Mouse (Mus musculus) neural tube, embryonic 11.5 days (tissue): ENCODE results near the gene Birc7. TPM values are rescaled to one million over a fixed set of nuclear protein-coding genes. Genes with fewer than 3 reads are reported as not detected.
A peak's percentile ranks its signal among the peaks of the same experiment; 100 is the strongest.

Source experiments
- ATAC-seq: fragments of 200-750 bp; cut with Nextera tagmentation; 2 replicates; pipeline ENCODE4 v1.8.0; 2017; ENCODE audit warnings: moderate number of reproducible peaks, mild to moderate bottlenecking, moderate TSS enrichment, moderate library complexity; ENCODE audit not compliant: insufficient read depth, low FRiP score, low TSS enrichment
- DNase-seq: peaks from one replicate; pipeline ENCODE4 v3.0.0-alpha.2; 2015; ENCODE audit warnings: low spot score
- H3K27ac ChIP-seq: fragments of 300-500 bp; sonication (generic); 2 replicates; pipeline ENCODE4 v1.5.1; 2014; ENCODE audit warnings: low read depth, mild to moderate bottlenecking, low read length
- H3K27me3 ChIP-seq: fragments of 300-500 bp; sonication (generic); 2 replicates; pipeline ENCODE4 v1.6.1; 2014; ENCODE audit warnings: mild to moderate bottlenecking, low read length, mixed read lengths; ENCODE audit not compliant: control insufficient read depth, insufficient read depth
- H3K36me3 ChIP-seq: fragments of 300-500 bp; sonication (generic); 2 replicates; pipeline ENCODE4 v1.6.1; 2014; ENCODE audit warnings: mild to moderate bottlenecking, low read length, moderate library complexity, mixed read lengths; ENCODE audit not compliant: control insufficient read depth, insufficient read depth
- H3K4me1 ChIP-seq: fragments of 300-500 bp; sonication (generic); 2 replicates; pipeline ENCODE4 v1.6.1; 2014; ENCODE audit warnings: low read length, mixed read lengths; ENCODE audit not compliant: control insufficient read depth, insufficient read depth
- H3K4me2 ChIP-seq: fragments of 300-500 bp; sonication (generic); 2 replicates; pipeline ENCODE4 v1.6.1; 2014; ENCODE audit warnings: low read depth, mild to moderate bottlenecking, moderate library complexity
- H3K4me3 ChIP-seq: fragments of 300-500 bp; sonication (generic); 2 replicates; pipeline ENCODE4 v1.5.1; 2014; ENCODE audit warnings: low read depth, low read length
- H3K9ac ChIP-seq: fragments of 300-500 bp; sonication (generic); 2 replicates; pipeline ENCODE4 v1.6.1; 2014; ENCODE audit warnings: mild to moderate bottlenecking, low read length
- H3K9me3 ChIP-seq: fragments of 300-500 bp; sonication (generic); 2 replicates; pipeline ENCODE4 v1.6.1; 2016; ENCODE audit warnings: low read length; ENCODE audit not compliant: control insufficient read depth
- WGBS: fragments of 180-500 bp; shearing (Covaris S2); extraction: QIAGEN DNeasy Blood & Tissue Kit; methylation state at CpG from one replicate; pipeline ENCODE4 v1.1.7; 2014; 5-methylcytosine and 5-hydroxymethylcytosine counted together
- polyA plus RNA-seq: library from polyadenylated mRNA; unstranded; fragments of >200 nt; fragmentation: Nextera tagmentation; extraction: Ambion mirVana; gene quantifications from 2 replicates; pipeline ENCODE4 v1.2.1, GENCODE M21; 2014

Birc7 gene
- polyA plus RNA-seq, 1 experiment from 2014 or later = 0.25 TPM

- Histone ChIP-seq H3K9me3 (no peaks in the 10 kb centered on the region), H3K9ac (peak overlapping the region; percentile 75), H3K27ac (peak overlapping the region; percentile 92), H3K4me1 (peaks cover 21% of the 10 kb centered on the region), H3K36me3 (no peaks in the 10 kb centered on the region), H3K4me2 (peak overlapping the region; percentile 87), H3K27me3 (no peaks in the 10 kb centered on the region), H3K4me3 (peak overlapping the region; percentile 59)
- DNase-seq (peak; percentile 70), ATAC-seq (peak; percentile 54; the same call in 1 of the 2 replicates)
- WGBS = 7% methylated on average over 9 of the region's 9 CpGs
Measured at GRCm38 (mm10) chr2:180952731-180953171, 23.9 kb downstream of the Birc7 start.

GRCm38 (mm10) chr2:180953638-180954037, 24.8 kb downstream of the Birc7 start:
- Histone ChIP-seq H3K27ac (peak overlapping the region; percentile 92), H3K4me3 (peak overlapping the region; percentile 59), H3K4me1 (peaks cover 21% of the 10 kb centered on the region), H3K4me2 (peak overlapping the region; percentile 87), H3K9ac (peak overlapping the region; percentile 75), H3K27me3 (no peaks in the 10 kb centered on the region), H3K9me3 (no peaks in the 10 kb centered on the region), H3K36me3 (no peaks in the 10 kb centered on the region)
- DNase-seq (no peak), ATAC-seq (no peak)
- WGBS = 19% methylated on average over 2 of the region's 2 CpGs

GRCm38 (mm10) chr2:180954061-180955047, 25.5 kb downstream of the Birc7 start, which contains the start of gene Nkain4:
Gene Nkain4, minus strand, starts transcription at chr2:180954699.
- ATAC-seq = peak; percentile 89
- H3K27me3 ChIP-seq = no peaks in the 10 kb centered on the region
- H3K9ac ChIP-seq = peak within 1 kb of the TSS; percentile 75
- H3K4me1 ChIP-seq = peaks cover 21% of the 10 kb centered on the region
- H3K4me3 ChIP-seq = peak within 1 kb of the TSS; percentile 59
- under 1% methylated on average over 52 of the region's 52 CpGs for WGBS
- no peaks in the 10 kb centered on the region for H3K9me3 ChIP-seq
- no peaks in the 10 kb centered on the region for H3K36me3 ChIP-seq
- peak; percentile 90 for DNase-seq
- H3K4me2 ChIP-seq = peak within 1 kb of the TSS; percentile 87
- H3K27ac ChIP-seq = peak within 1 kb of the TSS; percentile 92

GRCm38 (mm10) chr2:180959605-180960004, 30.8 kb downstream of the Birc7 start:
- DNase-seq (no peak), ATAC-seq (no peak)
- Histone ChIP-seq H3K9me3 (no peaks in the 10 kb centered on the region), H3K4me1 (no peaks in the 10 kb centered on the region; the same call in 1 of the 2 replicates), H3K27ac (no peak overlapping the region), H3K27me3 (no peaks in the 10 kb centered on the region), H3K9ac (no peak overlapping the region), H3K4me2 (no peak overlapping the region), H3K36me3 (no peaks in the 10 kb centered on the region), H3K4me3 (no peak overlapping the region)
- 76% methylated on average over 7 of the region's 7 CpGs for WGBS

- DNase-seq (no peak), ATAC-seq (no peak)
- Histone ChIP-seq H3K9me3 (no peaks in the 10 kb centered on the region), H3K36me3 (no peaks in the 10 kb centered on the region), H3K9ac (no peak overlapping the region), H3K27ac (no peak overlapping the region), H3K4me1 (no peaks in the 10 kb centered on the region), H3K27me3 (no peaks in the 10 kb centered on the region), H3K4me3 (no peak overlapping the region), H3K4me2 (no peak overlapping the region)
- WGBS = 71% methylated on average over 3 of the region's 3 CpGs
Measured at GRCm38 (mm10) chr2:180960187-180960586, 31.4 kb downstream of the Birc7 start.

GRCm38 (mm10) chr2:180962616-180963308, 33.9 kb downstream of the Birc7 start:
- H3K27me3 ChIP-seq = no peaks in the 10 kb centered on the region
- 69% methylated on average over 2 of the region's 2 CpGs for WGBS
- H3K9ac ChIP-seq = no peak overlapping the region
- H3K4me3 ChIP-seq = no peak overlapping the region
- DNase-seq (no peak), ATAC-seq (no peak)
- H3K27ac ChIP-seq = no peak overlapping the region
- H3K9me3 ChIP-seq = no peaks in the 10 kb centered on the region
- H3K4me2 ChIP-seq = no peak overlapping the region
- no peaks in the 10 kb centered on the region for H3K36me3 ChIP-seq
- H3K4me1 ChIP-seq = peaks cover 6% of the 10 kb centered on the region

- ATAC-seq = no peak; the same call in 1 of the 2 replicates
- Histone ChIP-seq H3K4me2 (no peak overlapping the region), H3K27ac (no peak overlapping the region), H3K9me3 (no peaks in the 10 kb centered on the region), H3K4me1 (peaks cover 11% of the 10 kb centered on the region), H3K27me3 (no peaks in the 10 kb centered on the region), H3K9ac (no peak overlapping the region), H3K36me3 (no peaks in the 10 kb centered on the region), H3K4me3 (no peak overlapping the region)
- peak; percentile 80 for DNase-seq
- WGBS = 7% methylated on average over 5 of the region's 5 CpGs
Measured at GRCm38 (mm10) chr2:180963956-180964355, 35.1 kb downstream of the Birc7 start.

GRCm38 (mm10) chr2:180966092-180966882, 37.5 kb downstream of the Birc7 start:
- Histone ChIP-seq H3K27me3 (no peaks in the 10 kb centered on the region), H3K9me3 (no peaks in the 10 kb centered on the region), H3K9ac (peak overlapping the region; percentile 91), H3K36me3 (peaks cover 5% of the 10 kb centered on the region), H3K4me3 (peak overlapping the region; percentile 91), H3K4me2 (peak overlapping the region; percentile 93), H3K4me1 (peaks cover 11% of the 10 kb centered on the region), H3K27ac (peak overlapping the region; percentile 70; the same call in 1 of the 2 replicates)
- 21% methylated on average over 14 of the region's 14 CpGs for WGBS
- DNase-seq = no peak
- 0 out of 2 replicates have a peak, but pooled peaks have one; percentile 8 for ATAC-seq
